Comparison of ENCODE assay signal across 16 mouse cellular contexts in the genomic region with DNA sequence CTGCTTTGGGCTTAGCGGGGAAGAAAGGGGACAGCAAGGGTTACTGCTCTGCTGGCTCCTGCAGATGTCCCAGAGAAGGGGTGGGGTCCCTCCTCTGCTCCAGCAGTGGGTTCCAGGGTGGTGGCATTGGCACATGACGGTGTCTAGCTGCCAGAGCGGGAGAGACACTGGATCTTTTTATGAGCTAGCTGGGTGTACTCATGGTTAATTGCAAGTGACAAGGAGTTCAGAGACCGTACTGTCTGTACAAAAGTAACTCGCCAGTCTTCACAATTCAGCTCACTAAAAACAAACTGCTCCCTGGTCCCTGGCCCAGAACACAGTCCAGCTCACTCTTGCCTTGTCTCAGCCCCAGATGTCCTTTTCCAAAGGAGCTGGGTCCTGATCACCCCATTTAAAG. TPM values are rescaled to one million over a fixed set of nuclear protein-coding genes. Genes with fewer than 3 reads are reported as not detected.
DNase-seq lines count a peak whose midpoint lies in the region; ATAC-seq lines count a peak whose summit lies in the region.
"Had no signal": no experiment of that assay in that cellular context is flagged by ENCODE, and none has a peak within 500 bp of the region (broad histone marks: within the 10 kb centered on the region; RNA-seq: fewer than 3 reads in every experiment).

No protein-coding gene starts in this region.

- peak overlapping the region; percentile 54 for H3K9ac ChIP-seq in heart, embryonic 13.5 days
- H3K9ac ChIP-seq in embryonic facial prominence, embryonic 15.5 days, result no peak overlapping the region
- H3K9ac ChIP-seq: kidney, embryonic 15.5 days; liver, embryonic 13.5 days; neural tube, embryonic 12.5 days had no signal

- no peak overlapping the region for H3K4me3 ChIP-seq in heart, embryonic 13.5 days
- no peak overlapping the region for H3K4me3 ChIP-seq in embryonic facial prominence, embryonic 15.5 days (replicated peaks)
- H3K4me3 ChIP-seq: kidney, embryonic 15.5 days; liver, embryonic 13.5 days; megakaryocyte, embryonic 14.5 days; neural tube, embryonic 12.5 days had no signal

- H3K9me3 ChIP-seq in heart, embryonic 13.5 days, result peaks cover 4% of the 10 kb centered on the region; the same call in 1 of the 2 replicates
- no peaks in the 10 kb centered on the region for H3K9me3 ChIP-seq in embryonic facial prominence, embryonic 15.5 days (replicated peaks)
- H3K9me3 ChIP-seq: kidney, embryonic 15.5 days; liver, embryonic 13.5 days; neural tube, embryonic 12.5 days had no signal

- peaks cover 37% of the 10 kb centered on the region for H3K36me3 ChIP-seq in heart, embryonic 13.5 days
- no peaks in the 10 kb centered on the region for H3K36me3 ChIP-seq in embryonic facial prominence, embryonic 15.5 days
- H3K36me3 ChIP-seq: kidney, embryonic 15.5 days; liver, embryonic 13.5 days; neural tube, embryonic 12.5 days had no signal

- 67% methylated on average over 5 of the region's 5 CpGs for WGBS in heart, embryonic 13.5 days
- 51% methylated on average over 5 of the region's 5 CpGs for WGBS in embryonic facial prominence, embryonic 15.5 days

- intact Hi-C loops in heart, postnatal 25 days (cut with DNase I), result no loop called here
- intact Hi-C loops in left cerebral cortex, postnatal 4 days (cut with DNase I), result no loop called here

- H3K27me3 ChIP-seq in heart, embryonic 13.5 days (replicated peaks), result no peaks in the 10 kb centered on the region
- H3K27me3 ChIP-seq in embryonic facial prominence, embryonic 15.5 days, result no peaks in the 10 kb centered on the region
- H3K27me3 ChIP-seq: kidney, embryonic 15.5 days; liver, embryonic 13.5 days; neural tube, embryonic 12.5 days had no signal

- peak overlapping the region; percentile 51 for H3K27ac ChIP-seq in heart, embryonic 13.5 days (replicated peaks)
- no peak overlapping the region for H3K27ac ChIP-seq in embryonic facial prominence, embryonic 15.5 days (replicated peaks)
- H3K27ac ChIP-seq: kidney, embryonic 15.5 days; liver, embryonic 13.5 days; neural tube, embryonic 12.5 days; stomach, postnatal 0 days had no signal

- peak; percentile 31; the same call in 1 of the 2 replicates for ATAC-seq in frontal cortex, adult (ENCODE audit: low TSS enrichment)
- ATAC-seq in heart, embryonic 13.5 days (ENCODE audit: extremely low read depth, insufficient number of reproducible peaks, low FRiP score, low TSS enrichment), result no peak
- peak; percentile 29 for ATAC-seq in embryonic facial prominence, embryonic 15.5 days (ENCODE audit: insufficient number of reproducible peaks, low FRiP score, low TSS enrichment, low read depth)
- ATAC-seq: forebrain, embryonic 16.5 days; Patski had no signal

- peaks cover 54% of the 10 kb centered on the region for H3K4me1 ChIP-seq in heart, embryonic 13.5 days
- no peaks in the 10 kb centered on the region for H3K4me1 ChIP-seq in embryonic facial prominence, embryonic 15.5 days
- H3K4me1 ChIP-seq: kidney, embryonic 15.5 days; liver, embryonic 13.5 days; megakaryocyte, embryonic 14.5 days; neural tube, embryonic 12.5 days had no signal

- no peak overlapping the region for H3K4me2 ChIP-seq in heart, embryonic 13.5 days
- H3K4me2 ChIP-seq in embryonic facial prominence, embryonic 15.5 days (replicated peaks), result no peak overlapping the region
- H3K4me2 ChIP-seq: kidney, embryonic 15.5 days; liver, embryonic 13.5 days; neural tube, embryonic 12.5 days had no signal

- no peak for DNase-seq in frontal cortex, postnatal 25 days (ENCODE audit: low spot score in 2 of 2)
- no peak for DNase-seq in heart, postnatal 25 days (ENCODE audit: low spot score)
- DNase-seq in left cerebral cortex, postnatal 4 days, result peak; percentile 35
- no peak for DNase-seq in left cerebral cortex, adult 11 months (ENCODE audit: low spot score)
- no peak for DNase-seq in thymus, postnatal 10 days (ENCODE audit: low spot score in 2 of 2)
- DNase-seq: cerebellum, adult 9-11 months; liver, embryonic 13.5 days had no signal

RNA-seq across cellular contexts. Expression of a gene that starts 26.2 kb away (rescaled TPM):
- polyA plus RNA-seq in heart, embryonic 13.5 days (2015; fragmentation: Nextera tagmentation; extraction: Ambion mirVana), result 71.5 and 72.9 TPM in 2 replicates
- 10 to 100 TPM; 12.8 to 12.9 TPM for total RNA-seq in heart, postnatal 25 days (2021)
- 10 to 100 TPM; 35.7 to 38.3 TPM for total RNA-seq in left cerebral cortex, postnatal 4 days (2021)
- 29.6 and 30.2 TPM in 2 replicates for polyA plus RNA-seq in embryonic facial prominence, embryonic 15.5 days (2015; fragmentation: Nextera tagmentation; extraction: Ambion mirVana)
